Mouse (Mus musculus): ENCODE results near the gene Thra.
"Not testable (repeated sequence)": the region's sequence is repeated elsewhere in the genome, so short reads cannot be mapped to it uniquely, and the experiment has no call there.

Thra gene

DNA sequence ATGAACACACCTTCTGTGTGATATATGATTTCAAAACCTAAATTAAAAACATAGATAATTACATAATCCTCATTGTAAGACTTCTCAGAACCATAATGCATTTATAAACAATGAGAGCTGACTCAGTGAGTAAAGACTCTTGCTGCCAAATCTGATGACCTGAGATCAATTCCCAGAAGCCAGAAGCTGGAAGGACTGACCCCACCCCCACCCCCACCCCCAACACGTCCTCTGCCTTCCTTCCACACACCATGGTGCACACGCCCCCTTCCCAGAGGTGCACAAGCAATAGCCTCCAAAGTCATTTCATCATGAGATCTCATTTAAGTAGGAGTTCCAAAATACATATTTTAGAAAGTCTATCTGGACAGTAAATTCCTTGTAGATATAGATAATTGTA is 19.7 kb upstream of the Thra start:
- DNase-seq = no peak

DNA sequence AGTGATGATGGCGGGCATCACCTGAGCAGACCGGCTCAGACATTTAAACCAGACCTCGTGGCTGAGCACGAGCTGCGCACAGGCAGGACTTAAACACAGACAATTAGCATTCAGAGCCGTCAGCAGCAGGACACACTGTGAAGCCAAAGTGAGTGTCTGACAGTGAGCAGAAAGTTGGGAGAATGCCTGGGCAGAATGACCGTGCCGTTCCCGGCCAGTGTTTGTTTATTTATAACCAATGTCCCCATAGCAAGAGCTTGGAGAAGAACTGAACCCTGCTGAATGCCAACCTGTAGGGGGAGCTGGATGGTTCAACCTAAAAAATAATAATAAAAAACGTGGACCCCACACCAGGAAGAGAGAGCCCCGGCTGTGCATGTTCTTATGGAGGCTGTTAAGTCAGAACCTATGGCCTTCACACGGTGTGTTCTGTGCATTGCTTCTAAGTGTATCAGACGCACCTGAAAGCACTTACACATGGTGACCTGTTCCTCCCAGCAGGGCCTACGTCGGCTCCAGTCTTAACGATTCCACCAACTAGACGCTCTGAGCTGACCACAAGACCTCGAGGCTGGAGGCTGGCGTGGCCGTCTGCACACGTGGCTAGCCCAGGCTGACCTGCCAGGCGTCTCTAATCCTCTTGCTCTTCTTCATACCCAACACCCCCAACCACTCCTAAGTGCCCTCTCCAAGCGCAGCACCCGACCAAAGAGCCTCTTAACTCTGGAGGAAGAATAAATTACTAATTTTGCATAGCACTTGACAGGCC is 18.8 kb upstream of the Thra start:
- DNase-seq = peak; percentile 75 to 79

DNA sequence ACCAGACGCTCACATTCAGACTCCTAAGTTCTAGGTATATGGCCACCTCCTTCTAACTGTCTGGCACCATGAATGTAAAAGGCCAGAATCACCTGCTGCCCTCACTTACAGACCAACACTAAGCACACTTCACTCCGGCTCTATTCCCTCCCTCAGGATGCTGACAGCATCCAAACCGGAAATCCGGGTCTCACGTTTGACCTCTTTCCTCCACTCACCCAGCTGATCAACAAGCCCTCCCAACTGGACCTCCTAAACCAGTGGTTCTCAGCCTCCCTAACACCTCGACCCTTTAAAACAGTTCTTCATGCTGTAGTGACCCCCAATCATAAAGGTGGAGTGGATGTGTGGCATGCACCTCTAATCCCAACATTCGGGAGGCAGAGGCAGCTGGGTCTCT is 17.3 kb upstream of the Thra start:
- DNase-seq = no peak

DNA sequence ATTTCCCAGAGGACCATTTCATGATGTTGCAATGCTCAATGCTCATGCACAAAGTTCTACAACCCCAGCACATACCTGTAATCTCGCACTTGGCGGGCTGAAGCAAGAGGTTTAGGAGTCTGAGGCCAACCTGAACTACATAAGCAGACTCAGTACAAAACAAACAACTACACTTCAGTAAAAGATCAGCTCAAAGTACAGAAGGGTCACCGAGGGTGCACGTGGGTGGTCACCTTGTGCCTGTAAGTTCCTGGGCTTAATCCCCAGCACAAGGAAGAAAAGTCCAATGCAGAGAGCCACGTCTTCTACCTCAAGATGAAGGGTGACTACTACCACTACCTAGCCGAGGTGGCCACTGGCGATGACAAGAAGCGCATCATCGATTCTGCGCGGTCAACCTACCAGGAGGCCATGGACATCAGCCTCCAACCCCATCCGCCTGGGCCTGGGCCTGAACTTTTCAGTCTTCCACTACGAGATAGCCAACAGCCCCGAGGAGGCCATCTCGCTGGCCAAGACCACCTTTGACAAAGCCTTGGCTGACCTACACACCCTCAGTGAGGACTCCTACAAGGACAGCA is 14.4 kb upstream of the Thra start:
- peak; percentile 22 to 32 for DNase-seq

DNA sequence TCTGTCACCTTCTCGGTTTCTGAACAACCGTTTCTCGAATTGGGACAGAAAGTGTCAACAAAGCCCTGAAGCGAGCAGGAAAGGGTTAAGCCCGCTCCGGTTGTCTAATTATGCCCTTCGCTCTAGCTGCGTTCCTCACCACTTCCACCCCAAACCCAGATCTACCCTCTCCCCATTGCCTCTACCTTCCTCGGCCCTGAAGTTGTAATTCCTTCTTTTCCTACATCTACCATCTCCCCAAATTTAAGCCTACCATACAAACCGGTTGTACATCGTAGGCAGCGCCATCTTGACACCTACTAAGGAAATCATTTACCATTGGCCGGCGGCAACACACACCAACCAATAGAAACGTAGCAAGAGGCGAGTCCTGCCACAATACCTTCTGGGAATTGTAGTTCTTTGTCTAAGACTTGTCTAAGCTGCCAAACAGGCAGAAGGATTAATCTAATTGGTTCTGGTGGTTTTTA is 11.3 kb upstream of the Thra start, which contains the start of gene Med24:
Gene Med24, minus strand, starts transcription at position 317 of the 470 bp plus-strand sequence.
- DNase-seq = peak; percentile 91 to 93

DNA sequence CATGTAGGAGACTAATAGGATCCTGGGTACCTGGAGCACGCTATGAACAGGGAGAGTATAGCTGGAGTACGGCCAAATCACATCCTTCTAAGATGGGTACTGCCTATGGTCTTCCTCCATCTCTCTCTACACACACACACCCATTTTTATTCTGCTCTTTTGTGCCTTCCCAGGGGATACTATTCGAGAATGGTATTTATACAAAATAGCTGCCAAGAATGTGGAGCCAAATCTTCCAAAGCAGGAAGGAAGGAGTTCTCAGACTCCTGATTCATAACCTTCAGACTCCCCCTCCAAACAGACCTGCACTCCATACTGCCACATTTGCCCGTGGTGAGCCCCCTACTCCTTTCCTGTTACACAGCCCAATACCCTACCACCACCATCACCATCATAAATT is 9.7 kb upstream of the Thra start:
- DNase-seq = no peak

DNA sequence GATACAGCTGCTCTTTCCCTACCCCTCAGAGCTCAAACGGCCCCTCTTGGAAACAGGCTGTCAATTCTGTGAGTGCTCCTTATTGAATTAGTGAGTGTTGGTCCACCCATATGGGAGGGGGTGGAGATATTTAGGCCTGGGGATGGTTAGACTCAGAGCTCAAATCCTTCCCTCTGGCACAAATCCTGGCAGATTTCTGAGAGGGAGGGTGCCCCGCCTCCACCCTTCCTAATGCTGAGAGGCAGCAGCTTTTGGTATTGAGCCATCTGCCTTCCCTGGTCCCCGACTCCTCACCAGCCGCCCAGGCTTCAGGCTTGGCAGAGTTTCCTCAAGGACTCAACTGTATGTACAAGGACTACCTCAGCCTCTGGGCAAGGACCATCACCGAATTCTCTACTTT is 9.3 kb upstream of the Thra start:
- no peak for DNase-seq

DNA sequence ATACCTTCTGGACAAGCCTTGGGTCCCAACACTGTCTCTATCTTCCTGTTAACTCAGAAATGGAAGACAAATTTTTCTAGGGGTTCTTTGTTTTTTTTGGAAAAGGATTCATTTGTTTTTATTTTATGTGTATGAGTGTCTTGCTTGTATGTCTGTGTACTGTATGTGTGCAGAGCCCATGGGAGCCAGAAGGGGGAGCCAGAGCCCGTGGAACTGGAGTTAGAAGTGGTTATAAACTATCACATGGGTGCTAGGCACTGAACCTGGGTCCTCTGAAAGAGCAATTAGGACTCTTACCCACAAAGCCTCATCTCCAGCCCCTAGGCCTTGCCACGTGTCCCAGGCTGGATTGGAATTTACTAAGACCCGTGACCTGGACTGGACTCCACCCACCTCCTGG is 6.4 kb upstream of the Thra start:
- no peak for DNase-seq

DNA sequence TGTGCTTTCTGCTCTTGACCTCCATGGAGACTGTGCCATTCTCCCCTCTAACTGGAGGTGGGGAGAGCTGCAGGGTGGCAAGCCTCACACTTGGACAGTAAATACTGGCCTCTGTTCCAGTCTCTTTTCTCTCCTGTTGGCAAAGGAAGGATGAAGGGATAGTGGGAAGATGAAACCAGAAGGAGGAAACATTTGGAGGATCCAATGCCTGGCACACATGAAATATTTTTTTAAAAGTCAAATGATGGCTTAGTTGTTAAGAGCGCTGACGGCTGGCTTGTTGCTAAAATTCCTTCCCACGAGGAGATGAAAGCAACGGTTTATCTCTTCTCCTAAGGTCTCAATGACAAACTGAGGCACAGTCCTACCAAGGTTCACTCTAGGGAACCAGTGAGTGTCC is 5.3 kb upstream of the Thra start:
- DNase-seq = no peak

DNA sequence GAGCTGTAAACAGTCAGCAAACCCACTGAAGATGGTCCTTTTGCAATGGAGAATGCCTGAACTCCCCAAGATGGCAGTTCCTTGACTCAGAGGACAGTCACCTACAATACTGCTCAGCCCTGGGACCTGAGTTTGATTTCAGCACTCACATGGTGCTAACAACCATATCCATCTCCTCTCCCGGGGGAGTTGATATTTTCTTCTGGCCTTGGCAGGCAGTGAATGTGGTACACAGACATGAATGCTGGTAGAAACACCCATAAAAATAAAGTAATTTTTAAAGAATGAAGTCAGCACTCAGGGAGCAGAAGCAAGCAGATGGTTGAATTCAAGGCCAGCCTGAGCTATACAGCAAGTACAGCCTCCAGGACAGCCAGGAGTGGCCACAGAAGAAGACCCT is 4.3 kb upstream of the Thra start:
- DNase-seq = no peak

DNA sequence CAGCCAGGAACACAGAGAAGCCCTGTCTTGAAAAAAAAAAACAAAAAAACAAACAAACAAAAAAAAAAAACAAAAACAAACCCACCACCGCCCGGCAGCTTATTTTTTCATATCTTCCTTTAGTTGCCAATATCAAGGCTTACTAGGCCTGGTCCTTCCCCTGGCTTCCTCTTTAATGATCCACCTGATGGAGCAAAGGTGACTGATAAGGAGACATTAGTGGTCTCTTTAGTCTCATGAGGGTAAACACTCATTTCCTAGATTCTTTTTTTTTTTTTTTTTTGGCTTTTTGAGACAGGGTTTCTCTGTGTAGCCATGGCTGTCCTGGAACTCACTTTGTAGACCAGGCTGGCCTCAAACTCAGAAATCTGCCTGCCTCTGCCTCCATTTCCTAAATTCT is 3.2 kb upstream of the Thra start:
- not testable (repeated sequence) for DNase-seq

DNA sequence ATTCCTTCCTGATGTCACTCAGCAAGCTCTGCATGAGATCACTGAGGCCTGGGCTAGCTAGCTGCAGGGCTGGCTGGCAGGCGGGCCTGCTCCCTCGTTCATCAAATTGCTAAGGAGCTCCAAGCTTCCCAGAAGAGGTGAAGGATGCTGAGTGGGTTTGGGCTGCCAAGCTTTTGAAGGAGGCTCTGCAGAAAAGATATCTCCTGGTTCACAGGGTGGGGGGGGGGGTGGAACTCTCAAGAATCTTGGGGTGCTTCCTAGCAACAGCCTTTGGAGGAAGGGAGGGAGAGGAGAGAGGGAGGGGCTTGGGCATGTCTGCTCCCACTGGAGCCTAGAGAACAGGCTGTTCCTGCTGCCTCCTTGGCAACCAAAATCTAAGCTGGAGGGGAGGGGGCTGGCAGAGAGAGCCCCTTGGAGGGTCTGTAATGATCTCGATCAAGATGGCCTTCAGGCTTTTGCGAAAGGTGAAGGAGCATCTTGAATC is 2.0 kb upstream of the Thra start:
- no peak for DNase-seq

DNA sequence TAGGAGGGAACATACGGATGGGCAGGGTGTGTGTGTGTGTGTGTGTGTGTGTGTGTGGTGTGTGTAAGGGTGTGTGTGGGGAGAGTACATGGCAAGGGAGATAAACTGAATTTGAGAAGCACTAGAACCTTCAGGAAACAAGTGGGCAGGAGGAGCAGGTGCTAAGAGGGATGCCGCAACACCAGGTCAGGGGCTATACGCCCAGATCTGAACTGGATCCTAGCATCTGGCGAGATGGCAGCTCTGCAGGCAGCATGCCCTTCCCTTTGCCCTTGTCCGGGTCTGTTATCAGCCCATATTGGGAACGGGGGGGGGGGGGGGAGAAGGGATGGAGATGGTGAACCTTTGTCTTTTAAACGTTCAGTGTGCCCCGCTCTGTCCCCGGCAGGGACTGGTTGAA is 1.5 kb upstream of the Thra start:
- no peak for DNase-seq

DNA sequence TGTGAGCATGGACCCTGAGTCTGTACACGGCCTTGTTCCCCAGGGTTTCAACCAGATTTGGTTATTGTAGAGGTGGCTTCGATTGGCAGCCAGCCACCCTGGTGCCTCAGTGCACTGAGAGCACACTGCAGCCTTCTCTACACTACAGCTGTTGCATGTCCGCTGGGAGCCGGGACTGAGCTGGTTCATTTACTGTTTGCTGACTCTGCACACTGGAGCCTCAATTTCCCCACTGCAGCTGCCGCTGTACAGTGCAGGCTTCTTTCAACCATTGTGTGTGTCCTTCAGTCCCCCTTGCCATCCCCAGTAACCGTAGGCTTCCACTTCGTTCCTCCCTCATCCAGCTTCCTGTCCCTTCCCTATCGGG is 429 bp upstream of the Thra start:
- DNase-seq = no peak

DNA sequence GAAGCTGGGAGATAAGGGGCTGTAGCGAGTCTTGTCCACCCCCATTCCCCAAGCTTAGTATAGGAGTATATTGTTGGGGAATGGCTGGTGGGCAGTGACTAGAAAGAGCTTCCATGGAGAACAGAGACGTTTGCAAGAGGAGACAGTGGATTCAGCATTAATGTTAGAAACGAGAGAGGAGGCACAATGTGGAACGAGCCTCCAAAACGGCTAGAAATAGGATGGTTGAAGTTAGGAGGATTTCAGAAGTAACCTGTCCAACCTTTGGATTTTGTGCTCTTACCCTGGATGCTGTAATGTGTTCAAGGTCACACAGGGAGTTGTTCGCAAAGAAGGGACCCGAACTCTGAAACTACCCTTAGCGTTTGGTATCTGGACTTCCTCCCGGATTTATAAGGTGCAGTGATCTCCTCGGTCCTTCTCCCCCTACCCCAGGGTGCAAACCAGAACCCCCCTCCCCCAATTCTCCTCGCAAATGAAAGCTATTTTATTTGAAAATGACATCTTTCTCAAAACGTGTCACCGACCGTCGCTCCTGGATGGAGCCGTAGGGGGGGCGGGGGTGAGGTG is 698 bp downstream of the Thra start:
- no peak for DNase-seq

DNA sequence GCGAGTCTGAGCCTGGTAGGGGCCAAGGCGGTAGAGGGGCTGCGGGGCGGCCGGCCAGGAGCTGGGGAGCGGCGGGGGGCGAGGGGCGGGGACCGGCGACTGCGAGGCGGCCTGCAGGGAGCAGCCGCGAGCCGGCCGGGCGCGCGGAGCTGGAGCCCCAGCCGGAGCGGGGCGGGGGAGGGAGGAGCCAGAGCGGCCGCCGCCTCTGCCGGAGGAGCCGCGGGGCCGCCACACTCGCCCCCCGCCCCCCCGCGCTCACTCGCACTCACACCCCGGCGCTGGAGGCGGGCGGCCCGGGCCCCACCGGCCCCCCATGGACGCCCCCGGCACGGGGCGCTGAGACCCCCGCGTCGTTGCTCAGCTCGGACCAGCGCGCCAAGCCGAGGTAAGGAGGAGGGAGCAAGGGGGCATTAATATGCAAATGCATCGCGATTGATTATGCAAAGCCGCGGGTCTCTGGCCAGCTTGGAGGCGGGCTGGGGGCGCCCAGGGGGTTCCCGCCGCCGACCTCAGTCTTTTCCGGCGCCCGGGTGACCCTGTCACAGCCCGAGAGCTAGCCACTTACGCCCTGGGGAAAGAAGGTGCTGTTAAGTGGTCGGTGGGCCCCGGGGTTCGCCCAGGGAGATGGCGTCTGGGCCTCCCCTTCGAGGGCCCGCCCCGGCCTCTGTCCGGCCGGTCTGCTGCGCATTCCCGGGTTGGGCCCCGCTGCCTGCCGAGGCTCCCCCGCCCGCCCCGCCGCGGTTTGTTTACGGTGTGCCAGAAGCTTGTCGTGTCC is 1.4 kb downstream of the Thra start:
- DNase-seq = peak; percentile 66 to 72

DNA sequence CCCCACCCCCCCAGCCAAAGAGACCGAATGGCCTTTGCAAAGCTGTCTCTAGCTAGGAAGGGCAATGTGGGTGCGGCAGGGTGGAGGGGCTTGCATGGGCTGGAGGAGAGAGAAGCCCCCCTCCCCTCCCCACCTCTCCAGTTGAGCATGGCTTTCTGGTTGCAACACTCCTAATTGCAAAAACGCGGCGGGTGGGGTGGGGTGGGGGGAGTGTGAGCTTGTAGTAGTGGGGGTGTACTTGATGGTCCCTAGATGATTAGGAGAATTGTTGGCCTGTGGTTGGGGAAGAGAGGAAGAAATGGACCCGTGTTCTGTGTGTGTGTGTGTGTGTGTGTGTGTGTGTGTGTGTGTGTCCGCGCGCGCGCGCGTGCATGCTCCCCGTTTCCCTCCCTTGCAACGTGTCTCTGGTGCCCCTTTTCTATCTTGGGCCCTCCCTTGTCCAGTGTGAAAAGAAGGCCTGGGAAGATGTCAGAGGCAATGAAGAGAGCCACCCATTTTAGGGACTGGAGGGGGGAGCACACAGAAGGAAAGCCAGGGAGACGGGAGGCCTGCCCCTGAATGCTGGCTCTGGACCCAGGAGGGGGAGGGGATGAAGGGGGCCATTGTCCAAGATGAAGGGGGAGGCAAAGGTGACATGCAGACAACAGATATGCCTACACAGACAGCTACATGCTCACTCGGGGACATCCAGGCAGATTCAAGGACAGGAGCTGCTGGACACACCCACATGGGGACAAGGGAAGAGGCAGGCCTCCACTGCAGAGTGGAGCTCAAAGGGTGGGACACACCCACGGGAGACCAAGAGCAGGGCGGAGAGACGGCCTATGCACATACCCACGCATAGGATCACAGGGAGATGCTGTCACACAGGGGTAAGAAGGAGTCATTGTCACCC is 2.2 kb downstream of the Thra start:
- peak in 1 of 2 experiments; percentile 37 for DNase-seq

DNA sequence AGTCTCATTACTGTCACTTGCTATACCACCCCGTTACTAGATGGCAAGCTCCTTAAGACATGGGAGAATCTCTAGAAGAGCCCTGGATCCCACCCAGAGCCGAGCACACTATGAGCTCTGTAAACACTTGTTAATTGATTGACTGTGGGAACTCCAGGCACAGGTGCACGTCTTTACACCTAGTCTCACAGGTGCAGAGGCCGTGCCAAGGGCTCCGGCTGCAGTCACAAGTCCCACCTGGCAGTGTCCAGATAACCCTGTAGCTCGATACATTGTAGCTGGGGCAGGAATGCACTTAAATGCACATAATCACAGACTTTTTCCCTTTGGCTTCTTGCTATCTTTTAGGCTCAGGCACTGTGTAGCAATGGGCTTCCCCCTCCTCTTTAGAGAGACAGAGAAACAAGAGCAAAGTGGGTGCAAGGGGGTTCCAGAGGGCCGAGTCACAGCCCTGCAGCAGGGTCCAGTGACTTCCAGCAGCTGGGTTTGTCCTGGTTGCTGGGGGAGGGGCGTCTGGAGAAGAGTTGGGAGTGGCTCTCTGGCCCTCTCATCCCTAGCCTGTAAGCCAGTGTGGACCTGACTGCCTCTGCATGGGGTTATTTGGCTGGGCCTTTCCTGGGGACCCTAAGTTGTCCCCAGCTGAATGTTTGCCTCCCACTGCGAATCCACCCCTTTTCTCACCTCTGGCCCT is 3.4 kb downstream of the Thra start:
- DNase-seq = peak; percentile 67 to 72

DNA sequence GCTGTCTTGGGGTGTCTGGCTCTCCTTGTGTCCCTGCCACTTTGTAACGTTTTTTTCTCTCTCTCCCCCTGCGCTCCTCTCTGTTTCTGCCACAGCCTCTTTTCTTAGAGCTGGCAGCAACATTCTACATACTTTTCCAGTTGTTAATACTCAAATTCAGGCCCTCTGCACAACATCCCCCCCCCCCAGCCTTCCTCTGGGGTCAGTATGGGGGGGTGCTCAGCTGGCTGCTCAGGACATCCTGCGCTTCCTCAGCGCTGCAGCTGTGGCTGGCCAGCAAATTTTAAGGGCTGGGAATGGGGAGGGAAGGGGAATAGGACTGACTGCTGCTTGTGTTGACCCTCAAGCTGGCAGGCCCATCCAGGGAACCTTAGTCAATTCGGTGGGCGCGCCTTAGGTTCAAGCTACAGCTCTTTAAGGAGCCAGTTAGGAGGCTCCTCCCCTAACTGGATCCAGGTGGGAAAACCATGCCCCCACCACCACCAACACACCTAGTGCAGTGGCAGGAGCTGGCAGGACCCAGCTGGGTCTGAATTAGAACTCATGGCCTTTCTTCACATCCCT is 4.1 kb downstream of the Thra start:
- no peak for DNase-seq

DNA sequence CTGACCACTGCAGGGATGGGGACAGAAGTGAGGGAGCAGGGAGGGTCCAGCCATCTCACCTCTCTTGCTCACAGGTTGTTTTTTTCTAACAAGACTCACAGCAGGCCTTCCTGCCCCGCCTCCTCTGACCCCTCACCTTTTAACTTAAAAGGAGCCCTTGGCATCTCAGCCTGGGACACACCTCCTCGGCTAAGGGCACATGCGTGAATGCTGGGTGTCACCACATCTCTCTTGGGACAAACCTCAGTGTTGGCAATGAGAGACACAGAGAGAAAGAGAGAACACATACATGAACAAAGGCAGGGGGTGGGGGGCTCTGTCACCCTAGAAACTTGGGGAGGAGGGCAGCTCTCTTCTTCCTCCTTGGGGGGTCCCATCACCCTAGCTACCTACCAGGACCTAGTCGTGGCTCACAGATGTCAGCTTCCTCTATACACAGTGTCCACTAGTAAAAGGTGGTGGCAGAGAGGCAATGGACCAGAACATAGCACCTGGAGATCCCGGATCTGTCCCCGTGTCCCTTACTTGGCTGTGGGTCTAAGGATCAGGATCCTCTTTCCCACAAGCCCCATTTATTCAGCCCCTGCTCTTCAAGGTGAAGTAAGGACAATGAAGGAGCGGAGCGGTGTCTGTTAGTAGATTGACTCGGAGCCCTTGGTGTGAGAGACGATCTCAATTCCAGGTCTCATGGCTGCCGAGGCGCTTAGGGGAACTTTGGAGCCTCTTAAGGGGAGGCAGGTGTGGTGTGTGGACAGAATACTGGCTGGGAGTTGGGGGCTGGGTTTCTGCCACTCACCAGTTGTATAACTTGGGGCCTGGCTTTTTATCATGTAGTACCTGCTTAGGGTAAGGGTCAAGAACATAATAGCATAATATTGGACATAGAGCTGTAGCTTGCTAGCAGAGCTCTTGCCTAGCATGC is 5.8 kb downstream of the Thra start:
- peak in 1 of 2 experiments; percentile 45 for DNase-seq
